Mouse (Mus musculus) CH12.LX (cell line): Measurements from ENCODE around the gene Troap. TPM values are rescaled to one million over a fixed set of nuclear protein-coding genes. Genes with fewer than 3 reads are reported as not detected.

Experiments used
- DNase-seq: peaks from one replicate; pipeline ENCODE4 v3.0.0-alpha.2; 2013; ENCODE audit errors: extremely low read depth
- H3K27ac ChIP-seq: 2 replicates; pipeline ENCODE4 v1.5.1; 2012; ENCODE audit warnings: low read depth, mild to moderate bottlenecking, control low read depth, moderate library complexity; ENCODE audit not compliant: insufficient read depth
- H3K27me3 ChIP-seq: replicated peaks from 2 replicates; pipeline ENCODE3; 2012; ENCODE audit warnings: inconsistent platforms
- H3K36me3 ChIP-seq, 2 experiments: replicated peaks in 1 of 2; 2 replicates each; pipeline versions ENCODE3 to v1.6.1; 2012; ENCODE audit warnings: inconsistent platforms in 1 of 2, low read length in 1 of 2, mild to moderate bottlenecking in 1 of 2, mixed read lengths in 1 of 2, moderate library complexity in 1 of 2; ENCODE audit not compliant: control insufficient read depth in 1 of 2, insufficient read depth in 1 of 2
- H3K4me1 ChIP-seq, 2 experiments: 2 replicates each; pipeline ENCODE4 v1.6.1; 2012; ENCODE audit warnings: inconsistent platforms in 1 of 2, moderate library complexity in 1 of 2; ENCODE audit not compliant: insufficient read depth in 2 of 2, control insufficient read depth in 1 of 2
- H3K4me2 ChIP-seq: 2 replicates; pipeline ENCODE4 v1.6.1; 2012; ENCODE audit warnings: low read depth, mild to moderate bottlenecking, control low read depth; ENCODE audit not compliant: poor library complexity, insufficient read depth, severe bottlenecking
- H3K4me3 ChIP-seq, 3 experiments: fragments of 150-350 bp in 1 of 3; sonication (generic) in 1 of 3; replicated peaks in 1 of 3; 2 replicates each; pipeline versions ENCODE3 to v1.5.1; 2011 to 2012; ENCODE audit warnings: low read depth in 2 of 3, low read length in 2 of 3, mild to moderate bottlenecking in 2 of 3, moderate library complexity in 2 of 3, control low read depth in 1 of 3, improper control_type of control experiment in 1 of 3, inconsistent platforms in 1 of 3, mixed read lengths in 1 of 3; ENCODE audit not compliant: poor library complexity in 1 of 3
- H3K79me2 ChIP-seq: replicated peaks from 2 replicates; pipeline ENCODE4 v1.6.1; 2012; ENCODE audit warnings: mild to moderate bottlenecking, moderate library complexity; ENCODE audit not compliant: control insufficient read depth, poor library complexity, insufficient read depth, severe bottlenecking; ENCODE audit errors: extremely low read depth
- H3K9ac ChIP-seq: 2 replicates; pipeline ENCODE4 v1.6.1; 2012; ENCODE audit warnings: low read depth, mild to moderate bottlenecking, control low read depth, moderate library complexity; ENCODE audit not compliant: insufficient read depth
- H3K9me3 ChIP-seq: replicated peaks from 2 replicates; pipeline ENCODE3; 2012; ENCODE audit warnings: low read length, inconsistent platforms, mixed read lengths
- CHD1 ChIP-seq: IDR thresholded peaks from 2 replicates; pipeline ENCODE4 v1.6.1; 2012; ENCODE audit warnings: low read depth, low read length, improper control_type of control experiment, inconsistent platforms
- CTCF ChIP-seq, 2 experiments: IDR thresholded peaks in 1 of 2; conservative IDR thresholded peaks in 1 of 2; 2 replicates each; pipeline ENCODE4 v1.5.1; 2011 to 2012; ENCODE audit warnings: low read depth in 2 of 2, low read length in 2 of 2, improper control_type of control experiment in 1 of 2, inconsistent platforms in 1 of 2, mild to moderate bottlenecking in 1 of 2, moderate library complexity in 1 of 2
- E2F4 ChIP-seq: IDR thresholded peaks from 2 replicates; pipeline ENCODE4 v1.6.1; 2011; ENCODE audit warnings: low read depth, low read length, improper control_type of control experiment; ENCODE audit not compliant: insufficient replicate concordance
- EP300 ChIP-seq: IDR thresholded peaks from 2 replicates; pipeline ENCODE4 v1.6.1; 2011; ENCODE audit warnings: low read length, improper control_type of control experiment
- GABPA ChIP-seq: IDR thresholded peaks from 2 replicates; pipeline ENCODE4 v1.6.1; 2012; ENCODE audit warnings: low read depth, low read length, improper control_type of control experiment, inconsistent platforms; ENCODE audit not compliant: insufficient replicate concordance
- JUN ChIP-seq: IDR thresholded peaks from 2 replicates; pipeline ENCODE4 v1.6.1; 2011; ENCODE audit warnings: low read depth, mild to moderate bottlenecking, low read length, improper control_type of control experiment, moderate library complexity; ENCODE audit not compliant: insufficient read depth
- JUND ChIP-seq: conservative IDR thresholded peaks from 2 replicates; pipeline ENCODE4 v1.6.1; 2011; ENCODE audit warnings: low read depth, low read length, improper control_type of control experiment
- KAT2A ChIP-seq: IDR thresholded peaks from 2 replicates; pipeline ENCODE4 v1.6.1; 2012; ENCODE audit warnings: low read length, improper control_type of control experiment, inconsistent platforms; ENCODE audit not compliant: insufficient replicate concordance
- MAZ ChIP-seq: IDR thresholded peaks from 2 replicates; pipeline ENCODE4 v1.6.1; 2012; ENCODE audit warnings: low read depth, mild to moderate bottlenecking, inconsistent platforms, low read length, improper control_type of control experiment, moderate library complexity
- MEF2A ChIP-seq: IDR thresholded peaks from 2 replicates; pipeline ENCODE4 v1.6.1; 2014; ENCODE audit warnings: low read depth, mild to moderate bottlenecking, inconsistent platforms, low read length, improper control_type of control experiment, borderline replicate concordance
- MXI1 ChIP-seq: IDR thresholded peaks from 2 replicates; pipeline ENCODE4 v1.6.1; 2011; ENCODE audit warnings: mild to moderate bottlenecking, low read depth, low read length, improper control_type of control experiment
- MYC ChIP-seq: IDR thresholded peaks from 2 replicates; pipeline ENCODE4 v1.6.1; 2011; ENCODE audit warnings: low read depth, mild to moderate bottlenecking, improper control_type of control experiment, low read length
- NELFE ChIP-seq: IDR thresholded peaks from 2 replicates; pipeline ENCODE4 v1.6.1; 2011; ENCODE audit warnings: low read depth, low read length, improper control_type of control experiment
- NRF1 ChIP-seq: IDR thresholded peaks from 2 replicates; pipeline ENCODE4 v1.6.1; 2014; ENCODE audit warnings: low read depth, mild to moderate bottlenecking, inconsistent platforms, low read length, improper control_type of control experiment, moderate library complexity
- PAX5 ChIP-seq: IDR thresholded peaks from 2 replicates; pipeline ENCODE4 v1.6.1; 2012; ENCODE audit warnings: low read length, inconsistent platforms, mixed read lengths
- POLR2A ChIP-seq: IDR thresholded peaks from 2 replicates; pipeline ENCODE4 v1.6.1; 2011; ENCODE audit warnings: low read depth, mild to moderate bottlenecking, improper control_type of control experiment, low read length
- POLR2AphosphoS2 ChIP-seq: IDR thresholded peaks from 2 replicates; pipeline ENCODE4 v1.6.1; 2011; ENCODE audit warnings: low read depth, low read length, improper control_type of control experiment
- RAD21 ChIP-seq: IDR thresholded peaks from 2 replicates; pipeline ENCODE4 v1.6.1; 2011; ENCODE audit warnings: low read depth, mild to moderate bottlenecking, low read length, improper control_type of control experiment, moderate library complexity
- RCOR1 ChIP-seq: conservative IDR thresholded peaks from 2 replicates; pipeline ENCODE4 v1.6.1; 2012; ENCODE audit warnings: low read depth, mild to moderate bottlenecking, inconsistent platforms, low read length, improper control_type of control experiment
- SIN3A ChIP-seq: IDR thresholded peaks from 2 replicates; pipeline ENCODE4 v1.6.1; 2012; ENCODE audit warnings: low read length, improper control_type of control experiment, inconsistent platforms
- TCF12 ChIP-seq: IDR thresholded peaks from 2 replicates; pipeline ENCODE4 v1.6.1; 2014; ENCODE audit warnings: low read depth, mild to moderate bottlenecking, inconsistent platforms, low read length, improper control_type of control experiment
- UBTF ChIP-seq: IDR thresholded peaks from 2 replicates; pipeline ENCODE4 v1.6.1; 2012; ENCODE audit warnings: low read depth, mild to moderate bottlenecking, inconsistent platforms, low read length, improper control_type of control experiment, moderate library complexity
- USF1 ChIP-seq: IDR thresholded peaks from 2 replicates; pipeline ENCODE4 v1.6.1; 2014; ENCODE audit warnings: low read depth, mild to moderate bottlenecking, inconsistent platforms, low read length, improper control_type of control experiment
- USF2 ChIP-seq: conservative IDR thresholded peaks from 2 replicates; pipeline ENCODE4 v1.6.1; 2011; ENCODE audit warnings: low read depth, low read length, improper control_type of control experiment
- ZC3H11A ChIP-seq: IDR thresholded peaks from 2 replicates; pipeline ENCODE4 v1.6.1; 2012; ENCODE audit warnings: low read depth, mild to moderate bottlenecking, inconsistent platforms, low read length, improper control_type of control experiment
- ZKSCAN1 ChIP-seq: IDR thresholded peaks from 2 replicates; pipeline ENCODE4 v1.6.1; 2012; ENCODE audit warnings: low read depth, inconsistent platforms, low read length, improper control_type of control experiment, borderline replicate concordance
- ZMIZ1 ChIP-seq: IDR thresholded peaks from 2 replicates; pipeline ENCODE4 v1.6.1; 2012; ENCODE audit warnings: low read depth, mild to moderate bottlenecking, inconsistent platforms, low read length, improper control_type of control experiment
- ZNF384 ChIP-seq: IDR thresholded peaks from 2 replicates; pipeline ENCODE4 v1.6.1; 2012; ENCODE audit warnings: low read depth, low read length, improper control_type of control experiment, inconsistent platforms
- dilution Hi-C: fragments of 300-500 bp; cut with MboI; formaldehyde crosslinking; loops from 2 replicates; pipeline ENCODE4 v1.14.3; 2020; ENCODE audit warnings: low sequenced_read_pairs; ENCODE audit not compliant: extremely low pct_unique_long_range_greater_than_20kb, extremely low pct_ligation_motif_present
- in situ Hi-C: fragments of 300-500 bp; cut with MboI; formaldehyde crosslinking; loops from 3 replicates; pipeline ENCODE4 v1.14.3; 2019; ENCODE audit warnings: low sequenced_read_pairs, low pct_ligation_motif_present, low pct_unique_long_range_greater_than_20kb, mixed read lengths
- polyA plus RNA-seq: library from polyadenylated mRNA; unstranded; fragments of >175 nt; gene quantifications from 2 replicates; pipeline ENCODE4 v1.2.1, GENCODE M21; 2012; ENCODE audit warnings: low read depth; ENCODE audit not compliant: insufficient read length
- total RNA-seq, 2 experiments: library from RNA; depleted of rRNA; stranded (reverse); fragments of 300-350 nt in 1 of 2; fragments of >200 nt in 1 of 2; gene quantifications; 2 replicates each; pipeline ENCODE4 v1.2.3; 2012 to 2014

The Troap gene
- total and polyA plus RNA-seq, 3 experiments = 17.8 to 74.2 (median 19.2) TPM

DNA sequence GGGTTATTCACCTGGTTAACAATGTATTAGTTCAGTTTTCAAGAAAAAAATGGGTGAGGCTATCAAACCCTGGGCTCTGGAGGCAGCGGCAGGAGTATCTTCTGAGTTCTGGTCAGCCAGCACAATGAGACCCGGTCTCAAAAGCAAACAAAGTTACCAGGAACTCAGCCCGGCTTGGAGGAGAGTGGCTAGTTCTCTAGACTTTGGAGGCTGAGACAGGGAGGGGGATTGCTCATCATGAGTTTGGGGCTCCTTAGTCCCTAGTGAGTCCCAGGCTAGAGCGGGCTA is 43.0 kb upstream of the Troap start:
- Histone ChIP-seq H3K9me3 (no peaks in the 10 kb centered on the region), H3K27ac (peak overlapping the region; percentile 40; the same call in 1 of the 2 replicates), H3K27me3 (no peaks in the 10 kb centered on the region), H3K4me1 (peaks cover 4 to 32% of the 10 kb centered on the region in 2 experiments; a peak in 3 of 4 replicates)
- dilution Hi-C loops (no loop called here), in situ Hi-C loops (no loop called here)
- DNase-seq = no peak
- no peak for TF ChIP-seq KAT2A
- no peak for TF ChIP-seq E2F4
- TF ChIP-seq MXI1 = no peak
- no peak for TF ChIP-seq EP300
- TF ChIP-seq USF2 = no peak
- TF ChIP-seq ZKSCAN1 = no peak
- TF ChIP-seq JUN = no peak
- no peak for TF ChIP-seq JUND
- no peak for TF ChIP-seq ZMIZ1
- TF ChIP-seq ZNF384 = no peak
- no peak for TF ChIP-seq RAD21
- TF ChIP-seq MEF2A = no peak
- no peak for TF ChIP-seq UBTF
- no peak for TF ChIP-seq GABPA
- TF ChIP-seq SIN3A = no peak
- no peak for TF ChIP-seq NRF1
- TF ChIP-seq CHD1 = no peak
- no peak for TF ChIP-seq USF1
- no peak for TF ChIP-seq CTCF (conservative IDR thresholded peaks at IDR 0.05 in 1 of 2, IDR thresholded peaks at IDR 0.05 in 1 of 2; ENCODE audit: low read depth in 2 of 2, low read length in 2 of 2)
- TF ChIP-seq ZC3H11A = no peak
- TF ChIP-seq, all 38 proteins: peak for 0
- Histone ChIP-seq H3K9ac (peak overlapping the region; percentile 78), H3K79me2 (peaks cover 33% of the 10 kb centered on the region), H3K4me3 (peak overlapping the region; percentile 69 to 91 (median 71)), H3K4me2 (peak overlapping the region; percentile 80), H3K36me3 (peaks cover 22 to 34% of the 10 kb centered on the region in 2 experiments)

DNA sequence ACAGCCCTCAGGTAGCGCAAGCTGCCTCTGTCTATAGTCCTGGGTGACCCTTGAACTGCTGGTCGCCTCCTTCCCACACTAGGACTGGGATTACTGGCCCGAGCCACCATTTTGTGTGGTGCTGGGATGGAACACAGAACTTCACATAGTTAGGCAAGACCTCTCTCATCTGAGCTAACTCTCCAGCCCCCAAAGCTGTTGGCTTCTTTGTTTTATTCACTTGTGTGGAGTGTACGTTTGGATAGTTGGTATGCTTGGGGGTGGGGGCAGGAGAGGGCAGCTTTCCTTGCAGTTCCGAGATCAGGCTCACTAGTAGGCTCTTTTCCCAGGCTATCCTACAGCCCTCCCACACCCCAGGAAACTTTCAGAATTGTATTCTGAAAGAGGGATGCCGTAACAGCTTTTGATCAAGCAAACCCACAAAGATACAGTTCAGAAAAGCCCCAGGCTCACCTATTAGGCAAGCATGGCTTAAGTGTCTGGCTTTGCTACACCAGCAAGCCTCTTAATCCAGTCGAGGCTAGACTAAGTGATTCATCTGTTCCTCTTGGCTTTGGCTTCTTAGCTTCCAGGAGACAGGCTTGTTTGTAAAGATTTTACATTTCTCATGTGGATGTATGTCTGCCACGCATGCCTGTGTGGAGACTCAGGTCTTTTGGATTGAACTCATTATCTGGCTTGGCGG is 42.2 kb upstream of the Troap start:
- DNase-seq = no peak
- Histone ChIP-seq H3K4me3 (peak overlapping the region; percentile 52 to 91 (median 58)), H3K4me1 (peaks cover 4 to 32% of the 10 kb centered on the region in 2 experiments; a peak in 3 of 4 replicates), H3K4me2 (peak overlapping the region; percentile 80), H3K27ac (no peak overlapping the region; the same call in 1 of the 2 replicates), H3K36me3 (peaks cover 27 to 40% of the 10 kb centered on the region in 2 experiments), H3K79me2 (peaks cover 33% of the 10 kb centered on the region), H3K9me3 (no peaks in the 10 kb centered on the region), H3K9ac (peak overlapping the region; percentile 78), H3K27me3 (no peaks in the 10 kb centered on the region)
- dilution Hi-C loops (no loop called here), in situ Hi-C loops (no loop called here)
- TF ChIP-seq POLR2AphosphoS2 (no peak), RCOR1 (no peak), PAX5 (no peak), MYC (no peak), E2F4 (no peak), TCF12 (no peak), RAD21 (no peak), POLR2A (peak; percentile 25; the same call in 1 of the 2 replicates), ZMIZ1 (0 out of 2 replicates have a peak, but pooled peaks have one; percentile 8), UBTF (no peak), NELFE (no peak), MXI1 (0 out of 2 replicates have a peak, but pooled peaks have one; percentile 36), JUN (no peak), MAZ (no peak), EP300 (no peak)
